Mouse (Mus musculus): ENCODE results near the gene Olfr605.
"Not testable (repeated sequence)": the region's sequence is repeated elsewhere in the genome, so short reads cannot be mapped to it uniquely, and the experiment has no call there.

Olfr605 gene

GRCm38 (mm10) chr7:103445339-103445738 is at the start of gene Olfr605:
Olfr605 (minus strand) TSS chr7:103445439.
- no peak for DNase-seq

DNA sequence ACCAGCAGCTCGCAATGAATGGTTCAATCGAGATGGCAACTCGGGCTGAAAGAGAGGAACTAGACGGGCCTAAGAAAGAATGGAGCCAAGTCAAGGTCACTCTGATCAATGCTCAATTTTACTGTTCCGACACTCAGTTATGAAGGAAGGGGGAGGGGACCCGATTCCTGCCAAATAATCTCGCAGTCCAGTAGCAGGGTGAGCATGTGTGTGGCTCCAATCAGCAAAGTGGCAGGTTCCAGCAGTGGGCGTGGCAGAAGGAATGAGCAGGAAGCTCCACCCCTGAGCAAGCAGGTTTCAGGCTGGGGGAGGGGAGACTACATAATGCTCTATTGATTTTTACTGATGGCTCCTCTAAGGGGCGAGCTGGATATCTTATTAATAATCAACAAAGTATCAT is 31.9 kb upstream of the Olfr605 start:
- DNase-seq, result not testable (repeated sequence)

DNA sequence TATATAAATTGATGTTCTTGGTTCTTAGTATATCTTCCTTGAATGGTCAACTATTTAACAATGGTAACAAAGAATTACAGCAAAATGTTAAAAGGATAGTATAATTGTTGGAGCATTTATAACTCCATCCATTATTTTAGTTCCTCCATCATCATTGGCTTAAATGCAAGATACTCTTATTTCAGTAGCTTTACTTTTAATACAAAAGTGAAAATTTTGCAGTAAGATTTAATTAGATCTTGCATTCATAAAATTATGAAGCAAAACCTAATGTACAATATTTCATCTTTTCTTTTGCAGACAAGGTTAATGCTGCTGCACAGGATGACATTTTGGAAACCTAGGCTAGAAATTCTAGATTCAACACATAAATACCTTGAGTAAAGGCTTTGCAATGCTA is 24.3 kb upstream of the Olfr605 start, which contains the start of gene Olfr608:
Olfr608 (plus strand) TSS at position 301 of the 400 bp plus-strand sequence.
- DNase-seq, result no peak

DNA sequence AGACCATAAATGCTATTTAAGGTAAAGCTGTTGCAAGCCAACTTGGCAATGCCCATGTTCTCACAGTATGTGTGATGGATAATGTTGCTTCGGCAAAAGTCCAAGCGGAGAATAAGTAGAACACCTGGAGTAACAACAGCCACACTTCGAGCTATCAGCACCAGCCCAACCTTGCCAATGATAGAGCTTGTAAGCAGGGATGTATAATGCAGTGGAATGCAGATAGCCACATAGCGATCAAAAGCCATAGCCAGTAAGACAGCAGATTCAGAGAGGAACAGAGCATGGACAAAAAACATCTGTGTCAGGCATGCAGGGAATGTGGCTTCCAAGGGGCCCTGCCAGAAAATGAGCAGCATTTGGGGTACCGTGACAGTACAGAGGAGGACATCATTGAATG is 15.4 kb upstream of the Olfr605 start:
- DNase-seq, result no peak

GRCm38 (mm10) chr7:103448746-103449145 is 3.5 kb upstream of the Olfr605 start, which contains the start of gene Olfr606:
Olfr606 (plus strand) TSS chr7:103449046.
- DNase-seq, result no peak

- peak; percentile 11 for DNase-seq
Observed at GRCm38 (mm10) chr7:103414772-103415171, 30.5 kb downstream of the Olfr605 start, which contains the start of gene Usp17lc. Usp17lc (plus strand) TSS chr7:103415072.

DNA sequence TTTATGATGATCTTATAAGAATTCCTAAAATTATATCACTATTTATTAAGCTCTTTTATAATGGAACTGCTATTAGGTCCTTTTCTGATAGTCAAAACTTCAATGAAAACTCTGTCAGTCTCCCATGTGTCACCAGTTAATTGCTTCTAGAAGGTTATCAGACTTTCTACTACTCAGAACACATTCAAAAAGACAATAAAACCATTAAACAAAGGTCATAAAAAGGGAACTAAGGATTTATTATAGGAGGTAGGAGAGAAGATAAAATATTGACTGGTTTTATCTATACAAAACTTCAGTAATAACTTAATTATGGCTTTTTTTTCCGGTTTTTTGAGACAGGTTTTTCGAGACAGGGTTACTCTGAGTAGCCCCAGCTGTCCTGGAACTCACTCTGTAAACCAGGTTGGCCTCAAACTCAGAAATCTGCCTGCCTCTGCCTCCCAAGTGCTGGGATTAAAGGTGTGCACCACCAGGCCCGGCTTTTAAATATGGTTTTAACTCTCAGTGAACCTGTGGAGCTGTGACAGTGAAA is 38.7 kb downstream of the Olfr605 start:
- DNase-seq, result not testable (repeated sequence)

- no peak for DNase-seq
Observed at GRCm38 (mm10) chr7:103398981-103399380, 46.3 kb downstream of the Olfr605 start.

DNA sequence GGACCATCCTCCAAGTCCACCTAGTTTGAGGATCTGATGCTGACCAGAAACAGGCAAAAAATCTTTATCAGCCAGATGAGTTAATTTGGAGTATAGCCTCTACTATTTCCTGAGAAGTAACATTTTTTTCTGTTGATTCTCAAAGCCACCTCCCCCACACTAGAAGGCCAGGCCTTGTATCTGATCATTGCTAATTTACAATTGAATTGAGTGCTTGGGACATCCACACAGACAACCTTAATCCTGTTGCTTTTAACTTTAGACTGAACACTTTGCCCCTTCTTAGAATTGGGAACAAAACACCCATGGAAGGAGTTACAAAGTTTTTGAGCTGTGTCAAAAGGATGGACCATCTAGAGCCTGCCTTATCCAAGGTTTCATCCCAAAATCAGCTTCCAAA is 47.5 kb downstream of the Olfr605 start:
- DNase-seq, result no peak
